Mouse (Mus musculus): ENCODE results near the gene Olfr127. TPM values are rescaled to one million over a fixed set of nuclear protein-coding genes. Genes with fewer than 3 reads are reported as not detected.
"Not testable (repeated sequence)": the region's sequence is repeated elsewhere in the genome, so short reads cannot be mapped to it uniquely, and the experiment has no call there.

Gene Olfr127
- total RNA-seq (2021) = not detected
- long read RNA-seq, experiment 1 = 0 reads
- long read RNA-seq, experiment 2 = 0 reads

DNA sequence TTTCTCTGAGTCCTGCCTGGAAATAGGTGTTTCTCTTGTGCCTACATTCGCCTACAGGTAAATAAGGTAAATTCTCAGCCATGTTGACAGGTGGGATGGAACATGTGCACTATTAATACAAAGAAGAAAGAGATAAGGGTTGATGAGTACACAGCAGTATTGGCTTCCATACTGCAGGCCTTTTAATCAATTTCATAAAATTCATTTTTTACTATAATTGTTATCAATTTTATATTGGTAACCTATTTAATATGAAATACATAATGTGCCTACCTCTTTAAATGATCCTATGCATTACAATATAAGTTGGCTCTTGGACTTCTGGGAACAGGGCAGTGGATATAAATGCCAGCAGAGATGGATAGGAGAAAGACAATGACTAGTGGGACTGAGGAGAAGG, at the start of gene Olfr127:
Olfr127 (plus strand) TSS at position 301 of the 400 bp plus-strand sequence.
- DNase-seq (ENCODE audit: low spot score in 2 of 2) = no peak

DNA sequence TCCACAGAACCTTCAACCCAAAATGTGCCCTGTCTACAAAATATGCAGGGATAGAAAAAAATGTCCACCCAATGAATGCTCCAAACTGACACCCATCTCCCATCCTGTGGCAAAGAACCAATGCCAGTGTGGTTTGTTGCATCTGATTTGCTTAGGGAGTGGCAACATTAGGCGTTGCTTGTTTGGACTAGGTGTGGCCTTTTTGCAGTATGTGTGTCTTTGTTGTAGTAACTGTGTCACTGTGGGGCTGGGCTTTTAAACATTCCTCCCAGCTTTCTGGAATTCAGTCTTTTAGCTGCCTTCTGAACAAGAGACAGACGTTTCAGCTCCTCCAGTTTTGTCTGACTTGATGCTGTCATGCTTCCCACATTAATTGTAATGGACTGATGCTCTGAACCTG, 36.3 kb upstream of the Olfr127 start:
- no peak for DNase-seq (ENCODE audit: low spot score in 2 of 2)

DNA sequence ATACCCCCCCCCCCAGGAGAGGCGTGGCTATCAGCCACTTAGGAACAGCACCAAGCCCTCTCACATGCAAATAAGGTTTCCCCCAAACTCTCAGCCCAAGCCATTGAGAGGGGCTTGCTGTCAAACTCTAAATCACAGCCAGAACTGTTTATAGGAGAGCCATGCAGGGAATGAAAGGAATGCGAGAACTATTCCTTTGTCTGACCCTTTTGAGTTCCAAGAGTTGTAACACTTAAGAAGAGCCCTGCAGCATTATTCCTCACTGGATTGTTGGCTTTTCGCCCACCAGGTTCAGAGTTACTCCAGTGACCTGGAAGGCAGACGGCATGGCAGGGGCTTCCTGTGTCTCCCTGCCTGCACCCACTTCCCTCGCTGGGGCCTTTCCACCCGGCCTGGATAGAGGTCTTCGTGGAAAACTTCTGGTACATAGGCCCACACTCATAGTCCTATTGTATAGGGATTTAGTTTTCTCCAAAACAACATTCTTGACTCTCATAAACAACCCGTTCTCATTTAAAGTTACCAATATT, 30.5 kb upstream of the Olfr127 start:
- DNase-seq (ENCODE audit: low spot score in 2 of 2) = no peak

DNA sequence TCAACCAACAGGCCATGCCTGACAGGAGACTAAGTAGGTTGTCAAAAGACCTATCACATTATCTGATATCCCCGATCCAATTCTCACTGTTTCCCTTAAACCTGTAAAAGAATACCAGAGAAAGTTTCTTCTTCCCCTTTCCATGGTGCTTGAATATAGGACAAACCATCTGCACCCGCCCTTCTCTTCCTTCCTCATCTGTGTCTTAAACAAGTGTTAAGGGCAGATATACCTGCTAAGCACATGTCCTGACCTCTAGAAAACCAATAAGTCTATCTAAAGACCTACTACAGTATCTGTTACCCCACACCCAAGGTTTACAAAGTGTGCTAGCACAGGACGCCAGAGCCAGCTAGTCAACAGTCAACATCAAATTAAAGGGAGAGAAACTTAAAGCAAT, 26.4 kb upstream of the Olfr127 start:
- no peak for DNase-seq (ENCODE audit: low spot score in 2 of 2)

DNA sequence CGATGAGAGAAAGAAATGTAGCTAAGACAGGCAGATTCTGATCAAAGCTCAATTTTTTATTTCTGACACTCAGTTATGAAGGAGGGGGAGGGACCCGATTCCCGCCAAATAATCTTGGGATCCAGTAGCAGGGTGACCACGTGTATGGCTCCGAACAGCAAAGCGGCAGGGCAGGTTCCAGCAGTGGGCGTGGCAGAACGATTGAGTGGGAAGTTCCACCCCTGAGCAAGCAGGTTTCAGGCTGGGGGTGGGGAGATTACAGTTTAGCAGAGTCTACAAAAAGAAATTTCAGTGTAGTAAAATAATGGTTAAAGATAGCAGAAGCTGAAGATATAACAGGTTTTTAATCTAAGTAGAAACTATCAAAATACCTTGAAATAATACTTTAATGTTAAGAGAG, 6.6 kb downstream of the Olfr127 start:
- not testable (repeated sequence) for DNase-seq (ENCODE audit: low spot score in 2 of 2)

DNA sequence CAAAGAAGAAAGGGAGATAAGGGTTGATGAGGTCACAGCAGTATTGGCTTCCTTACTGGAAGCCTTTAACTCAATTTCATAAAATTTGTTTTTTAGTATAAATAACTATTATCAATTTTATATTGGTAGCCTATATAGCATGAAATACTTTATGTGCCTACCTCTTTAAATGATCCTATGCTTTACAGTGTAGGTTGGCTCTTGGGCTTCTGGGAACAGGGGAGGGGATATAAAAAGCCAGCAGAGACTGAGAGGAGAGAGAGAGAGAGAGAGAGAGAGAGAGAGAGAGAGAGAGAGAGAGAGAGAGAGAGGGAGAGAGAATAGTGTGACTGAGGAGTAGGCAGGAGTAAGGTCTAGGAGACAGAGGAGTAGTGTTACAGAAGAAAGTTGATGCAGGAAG, 20.0 kb downstream of the Olfr127 start, which contains the start of gene Olfr128:
Olfr128 (plus strand) TSS at position 301 of the 400 bp plus-strand sequence.
- no peak for DNase-seq (ENCODE audit: low spot score in 2 of 2)

DNA sequence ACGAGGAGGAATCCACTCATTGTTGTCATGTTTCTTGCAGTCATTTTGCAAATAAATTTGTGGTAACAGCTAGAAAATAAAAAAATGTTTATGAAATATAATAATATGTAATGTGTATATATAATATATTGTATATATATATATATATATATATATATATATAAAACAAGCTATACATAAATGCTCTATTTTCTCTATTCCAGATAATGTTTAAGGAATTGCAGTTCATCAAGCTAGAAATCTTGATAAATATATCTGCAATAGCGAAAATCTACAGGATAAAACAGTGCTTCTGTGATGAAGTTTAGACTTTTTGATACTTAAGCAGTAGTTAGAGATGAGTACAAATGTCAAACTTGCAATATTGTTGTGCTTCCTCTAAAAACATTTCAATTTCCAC, 52.7 kb downstream of the Olfr127 start, which contains the start of gene Olfr761:
Olfr761 (minus strand) TSS at position 101 of the 400 bp plus-strand sequence.
- DNase-seq (ENCODE audit: low spot score in 2 of 2) = no peak

Other genes starting within 250 kb of the Olfr127 start
- not detected for gene Olfr117, start 236.7 kb upstream of the Olfr127 start, total RNA-seq (2021)
- not detected for gene Olfr118, start 233.4 kb upstream of the Olfr127 start, total RNA-seq (2021)
- not detected for gene Olfr119, start 203.9 kb upstream of the Olfr127 start, total RNA-seq (2021)
- gene Olfr120, start 178.6 kb upstream of the Olfr127 start, total RNA-seq (2021) = not detected
- gene Olfr121, start 151.6 kb upstream of the Olfr127 start, total RNA-seq (2021) = not detected
- not detected for gene Olfr122, start 131.8 kb upstream of the Olfr127 start, total RNA-seq (2021)
- not detected for gene Olfr123, start 106.9 kb upstream of the Olfr127 start, total RNA-seq (2021)
- gene Olfr124, start 100.5 kb upstream of the Olfr127 start, total RNA-seq (2021) = not detected
- not detected for gene Olfr125, start 67.5 kb upstream of the Olfr127 start, total RNA-seq (2021)
- gene Olfr126, start 53.0 kb upstream of the Olfr127 start, total RNA-seq (2021) = not detected
- not detected for gene Olfr128, start 20.1 kb downstream of the Olfr127 start, total RNA-seq (2021)
- gene Olfr761, start 52.6 kb downstream of the Olfr127 start, total RNA-seq (2021) = not detected
- not detected for gene Olfr129, start 159.6 kb downstream of the Olfr127 start, total RNA-seq (2021)
- not detected for gene Olfr130, start 163.5 kb downstream of the Olfr127 start, total RNA-seq (2021)
- gene Olfr131, start 188.3 kb downstream of the Olfr127 start, total RNA-seq (2021) = not detected
- not detected for gene Olfr132, start 234.1 kb downstream of the Olfr127 start, total RNA-seq (2021)
- not detected for gene Olfr133, start 244.8 kb downstream of the Olfr127 start, total RNA-seq (2021)